Mouse (Mus musculus) natural killer cell, adult 2 months (primary cell): ENCODE measurements around the gene Zfp654.

ENCODE experiments used
- DNase-seq, 2 experiments: peaks; one replicate each; pipeline ENCODE4 v3.0.0; 2022; ENCODE audit warnings: low spot score in 2 of 2

Zfp654 gene

GRCm38 (mm10) chr16:64852891-64853290 lies 1.4 kb upstream of the Zfp654 start:
- no peak for DNase-seq

- peak in 1 of 2 experiments; percentile 15 for DNase-seq
Measured at GRCm38 (mm10) chr16:64852441-64852871, 1.0 kb upstream of the Zfp654 start.

- DNase-seq: no peak
Measured at GRCm38 (mm10) chr16:64851085-64851562, 328 bp downstream of the Zfp654 start.

- DNase-seq: no peak
Measured at GRCm38 (mm10) chr16:64850287-64851084, 966 bp downstream of the Zfp654 start.

GRCm38 (mm10) chr16:64845947-64846346 lies 5.5 kb downstream of the Zfp654 start:
- DNase-seq: peak in 1 of 2 experiments; percentile 35

GRCm38 (mm10) chr16:64842374-64842729 lies 9.1 kb downstream of the Zfp654 start:
- DNase-seq: no peak

- no peak for DNase-seq
Measured at GRCm38 (mm10) chr16:64841481-64842373, 9.7 kb downstream of the Zfp654 start.

- DNase-seq: no peak
Measured at GRCm38 (mm10) chr16:64836709-64837108, 14.7 kb downstream of the Zfp654 start.

- DNase-seq: peak; percentile 8 to 42
Measured at GRCm38 (mm10) chr16:64835996-64836545, 15.4 kb downstream of the Zfp654 start.

- no peak for DNase-seq
Measured at GRCm38 (mm10) chr16:64830291-64830690, 21.2 kb downstream of the Zfp654 start.

- no peak for DNase-seq
Measured at GRCm38 (mm10) chr16:64824474-64824873, 27.0 kb downstream of the Zfp654 start.

GRCm38 (mm10) chr16:64823890-64824289 lies 27.6 kb downstream of the Zfp654 start:
- no peak for DNase-seq

GRCm38 (mm10) chr16:64817094-64817765 lies 34.2 kb downstream of the Zfp654 start:
- DNase-seq: no peak

- DNase-seq: no peak
Measured at GRCm38 (mm10) chr16:64803041-64803440, 48.4 kb downstream of the Zfp654 start.

GRCm38 (mm10) chr16:64801638-64802037 lies 49.8 kb downstream of the Zfp654 start:
- DNase-seq: no peak

- peak in 1 of 2 experiments; percentile 38 for DNase-seq
Measured at GRCm38 (mm10) chr16:64800393-64800792, 51.1 kb downstream of the Zfp654 start.

GRCm38 (mm10) chr16:64794802-64795201 lies 56.6 kb downstream of the Zfp654 start:
- DNase-seq: no peak

GRCm38 (mm10) chr16:64789706-64790105 lies 61.7 kb downstream of the Zfp654 start:
- DNase-seq: no peak

GRCm38 (mm10) chr16:64775516-64775915 lies 75.9 kb downstream of the Zfp654 start:
- DNase-seq: no peak

- no peak for DNase-seq
Measured at GRCm38 (mm10) chr16:64771431-64771818, 80.0 kb downstream of the Zfp654 start.
